Mouse (Mus musculus): ENCODE results near the gene Gm21860. TPM values are rescaled to one million over a fixed set of nuclear protein-coding genes. Genes with fewer than 3 reads are reported as not detected.
"Not testable (repeated sequence)": the region's sequence is repeated elsewhere in the genome, so short reads cannot be mapped to it uniquely, and the experiment has no call there.

The Gm21860 gene
- total and polyA plus RNA-seq, 3 experiments = not detected

GRCm38 (mm10) chrY:90741452-90742260, 13.0 kb downstream of the Gm21860 start:
- H3K4me2 ChIP-seq (ENCODE audit: insufficient read depth, low read depth, poor library complexity, severe bottlenecking); H3K4me1 ChIP-seq (ENCODE audit: control insufficient read depth in 1 of 2, insufficient read depth in 2 of 2); in situ Hi-C loops (cut with MboI; ENCODE audit: low pct_ligation_motif_present, low pct_unique_long_range_greater_than_20kb, low sequenced_read_pairs); H3K27ac ChIP-seq (ENCODE audit: insufficient read depth, low read depth); H3K9ac ChIP-seq (ENCODE audit: insufficient read depth, low read depth); H3K79me2 ChIP-seq (replicated peaks; ENCODE audit: control insufficient read depth, extremely low read depth, insufficient read depth, poor library complexity, severe bottlenecking); H3K27me3 ChIP-seq (replicated peaks); dilution Hi-C loops (cut with MboI; ENCODE audit: extremely low pct_ligation_motif_present, extremely low pct_unique_long_range_greater_than_20kb, low sequenced_read_pairs): not testable (repeated sequence)
- H3K9me3 ChIP-seq (replicated peaks; ENCODE audit: low read length) = peaks cover 38% of the 10 kb centered on the region
- DNase-seq (ENCODE audit: extremely low read depth) = peak; percentile 89
- H3K4me3 ChIP-seq (replicated peaks in 1 of 3; ENCODE audit: low read depth in 2 of 3, low read length in 2 of 3, poor library complexity in 1 of 3) = peak overlapping the region in 1 of 3 experiments; percentile 2
- H3K36me3 ChIP-seq (replicated peaks in 1 of 2; ENCODE audit: control insufficient read depth in 1 of 2, insufficient read depth in 1 of 2, low read length in 1 of 2) = peaks cover 18 to 34% of the 10 kb centered on the region in 2 experiments

GRCm38 (mm10) chrY:90741006-90741405, 13.6 kb downstream of the Gm21860 start:
- Histone ChIP-seq H3K9me3 (replicated peaks; ENCODE audit: low read length) (peaks cover 38% of the 10 kb centered on the region), H3K4me3 (replicated peaks in 1 of 3; ENCODE audit: low read depth in 2 of 3, low read length in 2 of 3, poor library complexity in 1 of 3) (peak overlapping the region in 1 of 3 experiments; percentile 24), H3K36me3 (replicated peaks in 1 of 2; ENCODE audit: control insufficient read depth in 1 of 2, insufficient read depth in 1 of 2, low read length in 1 of 2) (peaks cover 18 to 34% of the 10 kb centered on the region in 2 experiments)
- dilution Hi-C loops (cut with MboI; ENCODE audit: extremely low pct_ligation_motif_present, extremely low pct_unique_long_range_greater_than_20kb, low sequenced_read_pairs); H3K4me2 ChIP-seq (ENCODE audit: insufficient read depth, low read depth, poor library complexity, severe bottlenecking); H3K4me1 ChIP-seq (ENCODE audit: control insufficient read depth in 1 of 2, insufficient read depth in 2 of 2); H3K79me2 ChIP-seq (replicated peaks; ENCODE audit: control insufficient read depth, extremely low read depth, insufficient read depth, poor library complexity, severe bottlenecking); in situ Hi-C loops (cut with MboI; ENCODE audit: low pct_ligation_motif_present, low pct_unique_long_range_greater_than_20kb, low sequenced_read_pairs); H3K9ac ChIP-seq (ENCODE audit: insufficient read depth, low read depth); H3K27me3 ChIP-seq (replicated peaks); H3K27ac ChIP-seq (ENCODE audit: insufficient read depth, low read depth): not testable (repeated sequence)
- peak; percentile 98 for DNase-seq (ENCODE audit: extremely low read depth)

- Histone ChIP-seq H3K9me3 (replicated peaks; ENCODE audit: low read length) (peaks cover 36% of the 10 kb centered on the region), H3K4me1 (ENCODE audit: control insufficient read depth in 1 of 2, insufficient read depth in 2 of 2) (no peaks in the 10 kb centered on the region), H3K27me3 (replicated peaks) (no peaks in the 10 kb centered on the region), H3K4me3 (replicated peaks in 1 of 3; ENCODE audit: low read depth in 2 of 3, low read length in 2 of 3, poor library complexity in 1 of 3) (no peak overlapping the region), H3K9ac (ENCODE audit: insufficient read depth, low read depth) (no peak overlapping the region), H3K36me3 (replicated peaks in 1 of 2; ENCODE audit: control insufficient read depth in 1 of 2, insufficient read depth in 1 of 2, low read length in 1 of 2) (peaks cover 22 to 36% of the 10 kb centered on the region in 2 experiments), H3K79me2 (replicated peaks; ENCODE audit: control insufficient read depth, extremely low read depth, insufficient read depth, poor library complexity, severe bottlenecking) (no peaks in the 10 kb centered on the region), H3K27ac (ENCODE audit: insufficient read depth, low read depth) (no peak overlapping the region), H3K4me2 (ENCODE audit: insufficient read depth, low read depth, poor library complexity, severe bottlenecking) (no peak overlapping the region)
- dilution Hi-C loops (cut with MboI; ENCODE audit: extremely low pct_ligation_motif_present, extremely low pct_unique_long_range_greater_than_20kb, low sequenced_read_pairs) = no loop called here
- TF ChIP-seq NRF1 (IDR thresholded peaks at IDR 0.05; ENCODE audit: low read depth, low read length) (no peak), MAZ (IDR thresholded peaks at IDR 0.05; ENCODE audit: low read depth, low read length) (no peak), ELF1 (IDR thresholded peaks at IDR 0.05; ENCODE audit: low read depth, low read length) (no peak), MEF2A (IDR thresholded peaks at IDR 0.05; ENCODE audit: borderline replicate concordance, low read depth, low read length) (no peak), BHLHE40 (IDR thresholded peaks at IDR 0.05; ENCODE audit: low read depth, low read length) (no peak), MAFK (IDR thresholded peaks at IDR 0.05; ENCODE audit: insufficient replicate concordance, low read length) (no peak), MAX (IDR thresholded peaks at IDR 0.05; ENCODE audit: low read length) (no peak), NELFE (IDR thresholded peaks at IDR 0.05; ENCODE audit: low read depth, low read length) (no peak), IRF4 (IDR thresholded peaks at IDR 0.05; ENCODE audit: low read depth, low read length) (no peak), ETS1 (conservative IDR thresholded peaks at IDR 0.05; ENCODE audit: low read depth, low read length) (no peak), ZKSCAN1 (IDR thresholded peaks at IDR 0.05; ENCODE audit: borderline replicate concordance, low read depth, low read length) (no peak), TCF12 (IDR thresholded peaks at IDR 0.05; ENCODE audit: low read depth, low read length) (no peak), ZMIZ1 (IDR thresholded peaks at IDR 0.05; ENCODE audit: low read depth, low read length) (no peak), SMC3 (IDR thresholded peaks at IDR 0.05; ENCODE audit: low read depth, low read length) (no peak), POLR2AphosphoS2 (IDR thresholded peaks at IDR 0.05; ENCODE audit: low read depth, low read length) (no peak), GABPA (IDR thresholded peaks at IDR 0.05; ENCODE audit: insufficient replicate concordance, low read depth, low read length) (no peak), JUND (conservative IDR thresholded peaks at IDR 0.05; ENCODE audit: low read depth, low read length) (no peak)
- peak; percentile 100 for DNase-seq (ENCODE audit: extremely low read depth)
- in situ Hi-C loops (cut with MboI; ENCODE audit: low pct_ligation_motif_present, low pct_unique_long_range_greater_than_20kb, low sequenced_read_pairs) = no loop called here
Observed at GRCm38 (mm10) chrY:90740013-90740561, 14.5 kb downstream of the Gm21860 start.

- Histone ChIP-seq H3K9me3 (replicated peaks; ENCODE audit: low read length) (peaks cover 38% of the 10 kb centered on the region), H3K36me3 (replicated peaks in 1 of 2; ENCODE audit: control insufficient read depth in 1 of 2, insufficient read depth in 1 of 2, low read length in 1 of 2) (peaks cover 25 to 37% of the 10 kb centered on the region in 2 experiments)
- H3K4me2 ChIP-seq (ENCODE audit: insufficient read depth, low read depth, poor library complexity, severe bottlenecking); H3K4me1 ChIP-seq (ENCODE audit: control insufficient read depth in 1 of 2, insufficient read depth in 2 of 2); H3K27me3 ChIP-seq (replicated peaks); in situ Hi-C loops (cut with MboI; ENCODE audit: low pct_ligation_motif_present, low pct_unique_long_range_greater_than_20kb, low sequenced_read_pairs); H3K9ac ChIP-seq (ENCODE audit: insufficient read depth, low read depth); H3K27ac ChIP-seq (ENCODE audit: insufficient read depth, low read depth); dilution Hi-C loops (cut with MboI; ENCODE audit: extremely low pct_ligation_motif_present, extremely low pct_unique_long_range_greater_than_20kb, low sequenced_read_pairs); H3K79me2 ChIP-seq (replicated peaks; ENCODE audit: control insufficient read depth, extremely low read depth, insufficient read depth, poor library complexity, severe bottlenecking); H3K4me3 ChIP-seq (replicated peaks in 1 of 3; ENCODE audit: low read depth in 2 of 3, low read length in 2 of 3, poor library complexity in 1 of 3): not testable (repeated sequence)
- peak; percentile 97 for DNase-seq (ENCODE audit: extremely low read depth)
Observed at GRCm38 (mm10) chrY:90739531-90740012, 15.0 kb downstream of the Gm21860 start.
